Mouse (Mus musculus) 416B (cell line): ENCODE measurements around the gene Ankrd36.
"Not testable (repeated sequence)": the region's sequence is repeated elsewhere in the genome, so short reads cannot be mapped to it uniquely, and the experiment has no call there.

Experiments used
- DNase-seq: peaks from one replicate; pipeline ENCODE4 v3.0.0; 2011; ENCODE audit warnings: low read depth

Ankrd36 gene

DNA sequence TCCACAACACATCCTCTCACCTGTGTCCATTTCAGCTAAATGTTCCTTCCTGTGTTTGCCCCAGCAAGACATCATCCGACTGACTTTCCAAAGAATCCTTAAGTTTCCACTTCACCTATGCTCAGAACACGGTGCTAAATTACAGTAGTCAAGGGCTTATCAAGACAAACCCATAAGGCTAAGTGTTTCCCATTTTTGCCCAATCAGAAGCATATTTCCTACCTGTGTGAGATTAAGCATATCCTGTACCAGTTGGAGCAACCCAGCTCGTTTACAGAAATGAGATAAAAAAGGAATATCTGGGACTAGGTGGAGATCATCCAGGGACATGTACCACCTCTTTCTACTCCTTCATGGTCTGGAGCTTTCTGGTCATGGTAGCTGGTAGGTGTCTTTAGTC lies 22.8 kb upstream of the Ankrd36 start:
- no peak for DNase-seq

DNA sequence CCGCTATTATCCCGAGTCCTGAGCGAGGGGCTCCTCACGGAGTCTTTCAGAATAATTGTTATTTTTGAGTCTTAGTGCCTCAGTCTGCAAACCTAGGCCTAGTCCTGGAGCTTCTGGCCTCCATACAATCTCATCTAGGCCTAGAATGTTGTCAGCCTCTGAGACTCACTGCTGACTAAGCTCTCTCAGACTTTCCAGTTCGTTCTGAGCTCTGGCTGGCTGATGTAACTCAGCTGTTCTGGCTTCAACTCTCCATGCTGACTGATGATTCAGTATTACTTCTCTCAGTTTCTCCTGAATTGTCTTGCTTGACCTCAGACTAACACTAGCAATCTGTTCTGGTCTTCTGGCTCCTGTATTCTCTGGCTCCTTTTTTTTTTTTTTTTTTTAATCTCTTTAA lies 18.1 kb upstream of the Ankrd36 start:
- DNase-seq, result no peak

DNA sequence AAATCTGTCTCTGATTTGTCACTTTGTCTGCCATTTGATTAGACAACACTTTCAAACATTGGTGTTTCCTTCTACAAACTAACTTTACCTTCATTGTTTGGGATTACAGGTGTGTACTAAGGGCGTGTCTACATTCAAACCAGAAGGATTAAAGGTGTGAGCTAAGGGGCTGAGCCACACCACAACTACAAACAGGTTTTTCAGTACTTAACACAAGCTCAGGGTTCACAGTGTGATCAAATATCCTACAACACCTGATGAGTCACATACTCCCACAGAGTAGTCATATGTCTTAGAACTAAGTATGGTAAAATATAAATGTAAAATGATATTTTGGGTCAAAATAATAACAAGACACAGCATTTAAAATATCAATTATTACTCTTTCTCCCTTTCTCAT lies 17.6 kb upstream of the Ankrd36 start:
- DNase-seq, result no peak

DNA sequence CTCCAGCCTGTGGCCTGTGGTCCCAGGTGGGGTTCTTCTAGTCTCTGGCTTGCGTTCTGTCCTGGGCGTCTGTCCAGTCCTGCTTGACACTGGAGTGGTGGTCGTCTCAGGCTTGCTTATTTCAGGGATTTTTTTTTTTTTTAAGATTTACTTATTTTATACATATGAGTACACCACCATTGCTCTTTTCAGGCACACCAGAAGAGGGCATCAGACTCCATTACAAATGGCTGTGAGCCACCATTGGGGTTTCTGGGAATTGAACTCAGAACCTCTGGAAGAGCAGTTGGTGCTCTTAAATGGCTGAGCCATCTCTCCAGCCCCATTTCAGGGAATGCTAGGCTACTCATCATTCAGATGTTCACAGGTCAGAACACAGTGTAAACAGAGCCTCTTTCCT lies 9.2 kb upstream of the Ankrd36 start:
- DNase-seq, result no peak

DNA sequence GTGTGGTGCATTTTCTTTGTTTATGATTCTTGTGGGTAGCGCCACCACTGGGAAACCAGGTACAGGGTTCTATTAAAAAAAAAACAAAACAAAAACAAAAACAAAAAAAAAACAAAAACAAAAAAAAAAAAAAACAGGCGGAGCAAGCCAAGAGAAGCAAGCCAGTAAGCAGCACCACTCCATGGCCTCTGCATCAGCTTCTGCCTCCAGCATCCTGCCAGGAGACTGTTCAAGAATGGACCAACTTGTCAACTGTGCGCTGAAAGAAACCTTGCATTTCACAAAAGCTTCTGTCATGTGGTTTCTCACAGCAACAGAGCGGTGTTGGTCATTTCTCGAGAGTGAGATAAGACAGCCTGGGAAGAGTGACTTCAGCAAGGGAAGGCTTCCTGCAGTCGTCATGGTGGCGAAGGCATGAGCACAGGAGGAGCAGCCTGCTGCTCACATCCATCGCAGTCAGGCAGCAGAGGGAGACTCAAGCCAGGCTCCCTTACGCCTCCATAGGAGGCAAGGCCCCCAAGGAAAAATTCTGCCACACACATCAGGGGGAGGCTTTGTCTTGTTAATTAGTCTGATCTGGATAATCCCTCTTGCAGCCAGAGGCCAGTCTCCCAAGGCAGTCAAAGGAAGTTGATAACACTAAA lies 6.7 kb upstream of the Ankrd36 start:
- no peak for DNase-seq

DNA sequence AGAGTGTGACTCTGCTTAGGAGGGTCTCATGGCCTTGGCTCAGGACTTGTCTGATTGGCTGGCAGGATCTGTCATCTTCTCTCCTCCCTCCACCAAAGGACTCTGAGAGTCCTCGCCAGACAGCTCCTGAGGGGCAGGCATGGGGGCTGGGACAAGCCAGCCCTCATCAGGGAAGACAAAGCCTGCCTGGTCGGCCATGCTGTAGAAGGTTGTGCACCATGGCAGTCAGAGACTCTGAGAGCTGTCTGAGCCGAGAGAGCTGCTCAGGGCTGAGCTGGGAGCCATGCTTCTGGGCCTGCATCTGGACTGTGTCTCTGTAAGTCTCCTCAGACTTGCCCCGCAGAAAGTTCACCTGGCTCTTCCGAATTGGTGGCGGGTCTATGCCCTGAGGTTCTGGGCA lies 5.6 kb upstream of the Ankrd36 start:
- no peak for DNase-seq

DNA sequence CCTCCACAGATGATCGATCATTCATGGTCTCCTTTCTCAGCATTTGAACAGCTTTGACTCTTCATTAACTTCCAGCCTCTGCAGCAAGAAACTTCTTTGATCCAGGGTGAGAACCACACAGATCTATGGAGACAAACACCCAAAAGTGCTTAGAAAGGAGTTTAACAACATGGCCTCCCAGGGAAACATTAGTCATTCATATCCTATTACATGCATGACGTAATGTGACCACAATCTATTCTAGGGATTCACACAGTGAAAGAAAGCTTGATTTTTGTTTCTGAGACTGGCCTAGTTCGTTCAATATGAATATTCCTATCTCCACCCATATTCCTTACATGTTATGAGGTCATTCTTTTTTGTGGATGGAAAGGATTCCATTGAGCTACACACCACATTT lies 3.9 kb upstream of the Ankrd36 start:
- DNase-seq, result peak; percentile 81

DNA sequence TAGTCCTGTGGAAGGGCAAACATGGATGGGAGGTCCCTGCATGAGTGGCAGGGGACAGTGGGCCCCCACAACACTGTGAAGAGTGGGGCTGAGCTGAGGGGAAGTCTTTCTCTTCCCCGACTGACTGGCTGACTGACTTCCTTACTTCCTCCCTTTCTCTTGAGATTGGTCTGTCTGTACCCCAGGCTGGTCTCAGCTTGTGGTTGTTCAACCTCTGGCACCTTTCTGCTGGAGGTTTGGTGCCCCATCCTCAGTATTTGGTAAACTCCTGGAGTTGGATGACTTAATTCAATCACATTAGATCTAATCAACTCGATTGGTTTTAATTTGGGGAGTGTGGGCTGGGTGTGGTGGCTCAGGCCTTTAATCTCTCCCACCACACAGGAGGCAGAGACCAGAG lies 3.0 kb upstream of the Ankrd36 start:
- no peak for DNase-seq

DNA sequence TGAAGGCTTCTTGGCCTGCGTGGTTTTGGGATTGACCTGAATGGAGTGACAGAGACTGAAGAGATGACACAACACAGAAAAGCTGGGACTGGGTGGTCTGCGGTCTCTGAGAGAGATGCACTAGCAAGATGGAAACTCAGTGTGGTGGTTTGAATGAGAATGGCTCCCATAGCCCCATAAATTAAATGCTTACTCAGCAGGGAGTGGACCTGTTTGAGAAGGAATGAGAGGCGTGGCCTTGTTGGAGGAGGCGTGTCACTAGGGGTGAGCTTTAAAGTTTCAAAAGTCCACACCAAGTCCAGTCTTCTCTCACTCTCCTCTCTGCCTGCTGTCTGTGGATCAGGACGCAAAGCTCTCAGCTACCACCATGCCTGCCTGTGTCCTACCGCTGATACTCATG lies 1.8 kb upstream of the Ankrd36 start:
- no peak for DNase-seq

DNA sequence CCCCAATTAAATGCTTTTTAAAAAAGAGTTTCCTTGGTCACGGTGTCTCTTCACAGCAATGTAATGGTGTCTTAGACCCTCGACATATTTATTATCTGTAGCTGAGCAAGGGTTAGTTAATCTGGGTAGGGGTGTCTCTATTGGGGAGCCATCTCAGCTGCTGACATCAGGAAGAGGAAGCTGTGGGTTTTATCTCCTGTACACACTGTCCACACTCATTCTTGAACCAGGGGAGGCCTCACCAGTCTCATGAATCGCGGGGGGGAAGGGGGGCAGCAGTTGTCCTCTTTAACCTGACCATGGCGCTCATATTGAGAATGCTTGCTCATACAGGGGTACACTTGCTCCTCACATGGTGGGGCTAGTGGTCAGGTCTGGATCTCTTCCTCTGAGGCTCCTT lies 1.4 kb upstream of the Ankrd36 start:
- peak; percentile 30 for DNase-seq

DNA sequence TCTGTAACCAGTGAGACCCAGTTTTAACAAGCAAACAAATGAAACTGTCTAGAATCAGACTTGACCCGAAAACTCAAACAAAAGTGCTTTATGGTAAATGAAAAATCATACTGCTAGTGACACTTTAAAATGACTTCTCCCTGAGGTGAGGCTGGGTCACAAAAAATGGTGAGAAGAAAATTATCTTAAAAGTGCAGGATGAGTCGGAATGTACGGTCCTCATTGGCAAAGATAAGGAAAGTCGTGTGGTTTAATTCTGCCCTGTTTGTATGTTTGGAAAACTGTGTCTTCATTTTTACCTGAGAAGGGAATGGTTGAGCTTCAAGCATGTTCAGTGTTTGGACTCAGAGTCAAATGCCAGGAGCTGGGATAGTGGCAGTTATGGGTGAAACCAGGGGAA lies 2.4 kb downstream of the Ankrd36 start:
- DNase-seq, result no peak

DNA sequence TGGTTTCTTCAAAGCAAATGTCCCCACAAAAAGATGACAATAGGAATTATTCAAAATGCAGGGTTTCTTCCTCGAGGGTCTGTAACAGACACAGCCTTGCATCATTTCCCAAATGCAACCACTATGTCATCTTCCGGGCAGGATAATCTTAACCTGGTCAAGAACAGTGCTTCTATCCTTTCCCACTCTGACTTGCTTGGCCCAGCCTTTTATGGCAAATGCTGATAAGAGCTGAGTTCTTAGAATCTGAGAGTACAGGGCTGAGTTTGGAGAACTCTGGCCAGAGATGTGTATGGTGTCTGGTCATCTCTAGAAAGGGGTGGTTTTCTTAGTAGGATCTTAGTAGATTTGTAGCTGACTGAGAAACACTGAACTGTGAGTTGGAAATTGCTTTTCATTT lies 4.3 kb downstream of the Ankrd36 start:
- DNase-seq, result no peak

DNA sequence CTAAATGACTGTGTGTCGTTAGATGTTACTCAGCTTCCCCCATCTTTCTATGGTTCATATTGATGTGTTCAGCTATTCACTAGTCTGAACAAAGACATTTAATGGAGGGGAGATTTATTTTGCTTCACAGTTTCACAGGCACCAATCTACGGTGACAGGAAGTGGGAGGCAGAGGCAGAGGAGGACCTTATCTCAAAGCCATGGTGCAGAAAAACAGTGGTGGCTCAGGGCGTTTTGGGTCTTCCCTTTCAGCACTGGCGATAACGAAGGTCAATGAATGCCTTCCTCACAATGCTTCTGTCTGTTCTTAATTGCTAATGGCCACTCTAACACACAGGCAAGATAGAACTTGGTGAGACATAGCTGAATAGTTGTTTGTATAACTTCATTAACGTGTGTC lies 5.6 kb downstream of the Ankrd36 start:
- DNase-seq, result no peak

DNA sequence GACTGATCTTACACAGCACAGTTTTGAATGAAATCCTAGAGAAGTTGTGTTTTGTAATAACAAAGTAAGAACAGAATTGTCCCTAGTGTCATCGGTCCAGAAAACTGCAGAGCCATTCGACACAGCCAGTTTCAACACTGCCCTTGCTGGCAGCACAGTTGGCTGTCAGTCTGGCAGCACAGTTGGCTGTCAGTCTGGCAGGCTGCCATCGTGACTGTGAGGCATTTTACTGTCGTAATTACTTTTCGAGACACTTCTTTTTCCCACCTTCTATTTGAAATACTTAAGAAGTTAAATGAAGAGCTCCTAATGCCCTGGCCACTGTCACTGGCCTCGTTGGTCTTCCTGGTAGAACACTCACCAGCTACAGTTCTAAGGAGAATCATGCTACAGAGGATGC lies 22.9 kb downstream of the Ankrd36 start:
- DNase-seq, result peak; percentile 46

DNA sequence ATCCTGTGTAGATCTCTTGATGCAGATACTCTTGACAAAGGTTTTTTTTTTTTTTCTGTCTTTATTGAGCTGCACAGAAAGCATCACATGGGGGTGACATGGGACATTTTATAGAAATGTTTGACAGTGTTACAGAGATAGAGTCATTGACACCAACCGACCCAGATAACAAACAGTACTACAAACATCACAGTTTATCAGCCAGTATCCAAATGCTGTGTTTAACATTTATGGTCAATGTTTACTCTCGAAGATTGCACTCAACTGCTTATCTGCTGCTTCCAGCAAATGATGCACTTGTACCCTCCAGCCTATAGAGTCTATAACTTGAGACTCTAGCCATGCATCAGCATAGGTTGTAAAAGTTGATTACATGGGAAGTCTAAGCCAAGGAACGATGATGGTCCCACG lies 25.9 kb downstream of the Ankrd36 start:
- no peak for DNase-seq

DNA sequence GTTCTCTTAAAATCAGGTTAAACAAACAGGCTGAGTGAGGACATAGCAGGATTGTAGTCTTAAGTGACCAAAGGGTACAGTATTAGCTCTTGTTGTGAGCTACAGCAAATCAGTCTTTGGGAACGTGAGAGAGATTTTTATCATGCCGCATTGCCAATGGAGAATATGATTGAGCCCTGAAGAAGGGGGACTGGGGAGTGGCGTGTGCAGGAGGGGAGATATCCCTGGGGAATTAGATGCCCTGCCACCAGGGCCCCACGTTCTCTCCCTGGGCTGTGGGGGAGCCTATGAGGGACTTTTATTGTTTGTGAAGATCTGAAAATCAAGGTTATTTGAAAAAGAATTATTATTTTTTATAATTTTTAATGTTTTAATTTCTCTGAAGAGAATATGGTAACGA lies 26.3 kb downstream of the Ankrd36 start:
- no peak for DNase-seq

DNA sequence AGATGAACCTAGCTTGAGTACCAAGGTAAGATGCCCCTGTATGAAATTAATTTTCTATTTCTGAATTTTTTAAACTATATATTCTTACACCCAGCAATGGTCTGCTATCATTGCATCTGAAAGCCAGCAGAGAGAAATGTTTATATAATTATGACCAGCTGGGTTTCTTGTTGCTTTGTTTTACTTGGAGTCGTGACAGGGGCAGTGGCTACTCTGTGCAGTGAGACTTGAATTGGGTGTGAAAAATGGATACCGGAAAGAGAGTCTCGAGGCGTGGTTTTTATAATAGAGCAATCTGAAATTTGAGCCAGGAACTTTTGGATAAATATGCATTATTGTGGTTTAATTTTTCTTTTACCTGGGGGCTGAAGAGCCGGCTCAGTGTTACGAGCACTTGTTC lies 27.3 kb downstream of the Ankrd36 start:
- DNase-seq, result no peak

DNA sequence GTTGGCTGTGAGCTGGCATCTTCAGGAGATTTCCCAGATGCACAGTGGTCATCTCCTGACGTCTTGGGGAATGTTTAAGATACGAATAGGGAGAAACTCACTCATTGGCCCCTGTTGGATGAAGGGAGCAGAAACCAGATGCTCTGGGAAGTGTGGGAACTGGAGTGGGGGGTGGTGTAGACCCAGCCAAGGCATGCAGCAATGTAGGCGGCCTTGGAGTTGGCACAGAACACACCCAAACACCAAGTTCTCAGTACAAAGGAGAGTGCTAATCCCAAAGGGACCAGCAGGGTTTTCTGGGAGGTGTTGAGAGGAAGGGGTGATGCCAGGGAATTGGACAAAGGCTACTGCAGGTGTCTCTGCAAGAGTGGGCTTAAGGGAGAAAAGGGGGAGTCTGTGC lies 35.9 kb downstream of the Ankrd36 start:
- no peak for DNase-seq

DNA sequence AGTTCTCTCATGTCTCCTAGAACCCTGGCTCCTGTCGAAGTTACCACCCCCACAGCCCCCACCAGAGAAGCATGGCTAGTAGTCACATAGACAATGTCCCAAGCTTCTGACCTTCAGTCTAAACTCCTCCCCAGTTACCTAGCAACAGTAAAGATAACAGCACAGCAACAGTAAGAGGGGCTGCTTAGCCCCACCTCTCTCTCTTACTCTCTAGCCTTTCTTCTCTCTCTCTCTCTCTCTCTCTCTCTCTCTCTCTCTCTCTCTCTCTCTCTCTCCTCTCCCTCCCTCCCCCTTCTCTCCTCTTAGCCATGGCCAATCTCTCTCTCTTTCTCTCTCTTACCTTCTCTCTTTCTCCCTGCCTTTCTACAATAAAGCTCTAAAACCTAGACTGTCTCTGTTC lies 42.4 kb downstream of the Ankrd36 start:
- not testable (repeated sequence) for DNase-seq

DNA sequence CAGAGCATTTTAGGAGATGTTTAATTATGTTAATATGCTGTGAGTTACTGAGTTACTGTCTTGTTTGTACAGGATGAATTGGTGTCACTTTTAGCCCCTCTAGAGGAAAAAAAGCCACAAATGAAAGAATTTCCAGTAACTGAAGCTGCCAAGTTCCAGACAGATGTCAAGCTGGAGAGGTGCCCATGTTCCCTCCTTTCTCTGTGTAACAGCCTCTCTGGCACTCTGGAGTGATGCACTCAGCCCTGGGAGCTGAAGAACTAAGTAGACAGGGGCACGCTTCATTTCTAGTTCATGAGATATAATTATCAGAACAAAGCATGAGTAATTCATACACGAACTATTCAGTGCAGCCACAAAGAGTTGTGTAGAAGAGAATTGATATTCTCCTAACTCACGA lies 45.0 kb downstream of the Ankrd36 start:
- no peak for DNase-seq

DNA sequence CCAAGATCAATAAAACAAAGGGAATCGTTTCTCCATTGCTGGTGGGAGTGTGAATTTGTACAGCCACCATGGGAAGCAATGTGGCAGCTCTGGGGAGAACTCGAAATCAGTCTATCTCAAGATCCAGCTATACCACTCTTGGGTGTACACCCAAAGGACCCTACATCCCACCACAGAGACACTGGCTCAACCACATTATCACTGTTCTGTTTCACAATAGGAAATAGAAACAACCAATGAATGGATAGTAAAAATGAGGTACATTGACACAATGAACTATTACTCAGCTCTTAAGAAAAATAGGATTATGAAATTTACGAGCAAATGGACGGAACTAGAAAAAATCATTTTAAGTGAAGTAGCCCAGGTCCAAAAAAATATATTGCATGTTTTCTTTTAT lies 55.6 kb downstream of the Ankrd36 start:
- DNase-seq, result peak; percentile 62

DNA sequence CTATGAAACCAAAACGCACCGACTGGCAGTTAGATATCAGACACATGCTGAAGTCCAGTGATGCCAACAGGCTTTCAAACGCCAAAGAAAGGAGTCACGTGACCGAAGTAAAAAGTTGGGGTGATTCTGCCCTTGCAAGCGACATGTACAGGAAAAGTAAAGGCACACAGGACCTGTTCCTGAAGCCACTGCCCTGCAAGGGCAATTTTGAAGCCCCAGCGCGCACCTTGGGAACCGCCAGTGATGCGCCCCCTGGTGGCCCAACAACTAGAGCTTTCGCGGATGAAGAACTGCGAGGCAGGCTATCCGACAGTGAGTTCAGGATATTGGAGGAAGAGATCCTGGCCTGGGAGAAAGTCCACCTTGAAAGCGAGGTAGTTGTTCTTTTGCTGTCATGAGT lies 59.5 kb downstream of the Ankrd36 start:
- peak; percentile 72 for DNase-seq

DNA sequence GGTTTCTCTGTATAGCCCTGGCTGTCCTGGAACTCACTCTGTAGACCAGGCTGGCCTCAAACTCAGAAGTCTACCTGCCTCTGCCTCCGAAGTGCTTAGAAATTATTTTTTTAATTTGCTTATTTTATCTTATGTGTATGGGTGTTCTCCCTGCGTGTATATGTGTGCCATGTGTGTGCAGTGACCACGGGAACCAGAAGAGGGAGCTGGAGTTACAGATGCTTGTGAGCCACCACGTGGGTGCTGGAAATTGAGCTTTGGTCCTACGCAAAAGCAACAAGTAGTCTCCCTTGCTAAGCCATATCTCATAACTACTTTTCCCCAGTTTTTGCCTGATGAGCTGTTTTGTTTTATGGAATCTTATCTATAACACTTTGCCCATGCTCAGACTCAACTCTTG lies 73.6 kb downstream of the Ankrd36 start:
- peak; percentile 8 for DNase-seq

DNA sequence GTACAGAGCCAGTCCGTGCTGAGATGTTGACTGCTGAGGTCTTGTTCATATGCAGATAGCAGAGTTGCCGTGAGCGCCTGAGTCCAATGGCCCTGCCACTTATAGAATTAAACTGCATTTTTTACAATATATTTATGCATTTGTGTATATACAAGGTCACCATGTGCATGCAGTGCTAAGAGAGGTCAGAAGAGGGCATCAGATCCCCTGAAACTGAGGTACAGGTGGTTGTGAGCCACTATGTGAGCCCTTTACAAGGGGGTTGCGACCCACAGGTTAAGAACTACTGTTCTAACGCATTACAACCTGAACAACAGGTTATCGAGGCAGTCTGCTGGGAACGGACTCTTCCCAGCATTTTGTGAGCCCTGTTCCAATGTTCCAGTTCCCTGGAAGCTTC lies 80.8 kb downstream of the Ankrd36 start:
- DNase-seq, result peak; percentile 50

DNA sequence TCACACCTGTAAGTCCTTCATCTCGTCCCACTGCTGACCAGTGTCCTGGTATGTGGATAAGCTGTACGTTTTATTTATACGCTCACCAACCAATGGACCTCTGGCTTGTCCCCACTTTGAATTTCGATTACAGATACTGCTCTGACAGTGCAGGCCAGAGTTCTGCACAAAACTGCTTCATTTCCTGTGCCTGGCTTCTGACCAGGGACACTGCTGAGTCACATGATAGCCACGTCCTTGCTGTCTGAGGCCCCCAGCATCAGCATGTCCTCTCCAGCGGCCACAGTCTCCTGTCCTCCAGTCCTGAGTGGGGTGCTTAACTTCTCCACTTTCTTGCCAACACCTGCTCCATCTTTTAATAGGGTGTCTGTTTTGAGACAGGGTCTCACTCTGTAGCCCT lies 113.1 kb downstream of the Ankrd36 start:
- peak; percentile 33 for DNase-seq
